Mouse (Mus musculus): ENCODE results near the gene Skida1.

DNA sequence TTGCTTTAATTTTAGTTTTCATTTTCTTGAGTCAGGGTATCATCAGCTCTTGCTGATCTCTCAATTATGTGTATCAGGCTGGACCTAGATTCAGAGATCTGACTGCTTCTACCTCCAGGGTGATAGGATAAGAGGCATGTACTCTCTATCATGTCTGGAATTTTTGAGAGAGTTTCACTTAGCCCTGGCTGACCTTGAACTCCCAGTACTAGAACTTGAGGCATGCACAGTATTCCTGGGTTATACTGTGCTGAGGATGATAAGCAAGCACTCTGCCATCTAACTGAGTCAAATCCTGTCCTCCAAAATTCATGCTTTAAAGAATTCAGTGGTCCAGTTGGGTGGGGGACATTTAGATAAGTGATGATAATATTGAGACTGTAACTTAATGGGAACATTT, 17.6 kb upstream of the Skida1 start:
- TF ChIP-seq CTCF (IDR thresholded peaks at IDR 0.05) (no peak), POLR2A (IDR thresholded peaks at IDR 0.05; ENCODE audit: insufficient read depth, low read depth, low read length) (no peak)

Measured in heart, adult 2 months (tissue).